Mouse (Mus musculus): ENCODE measurements around the gene Nploc4. TPM values are rescaled to one million over a fixed set of nuclear protein-coding genes. Genes with fewer than 3 reads are reported as not detected.
A peak's percentile ranks its signal among the peaks of the same experiment; 100 is the strongest.

The Nploc4 gene
- 10 to 100 TPM; 64.3 to 69.6 (median 65.8) TPM for total RNA-seq (2022)

DNA sequence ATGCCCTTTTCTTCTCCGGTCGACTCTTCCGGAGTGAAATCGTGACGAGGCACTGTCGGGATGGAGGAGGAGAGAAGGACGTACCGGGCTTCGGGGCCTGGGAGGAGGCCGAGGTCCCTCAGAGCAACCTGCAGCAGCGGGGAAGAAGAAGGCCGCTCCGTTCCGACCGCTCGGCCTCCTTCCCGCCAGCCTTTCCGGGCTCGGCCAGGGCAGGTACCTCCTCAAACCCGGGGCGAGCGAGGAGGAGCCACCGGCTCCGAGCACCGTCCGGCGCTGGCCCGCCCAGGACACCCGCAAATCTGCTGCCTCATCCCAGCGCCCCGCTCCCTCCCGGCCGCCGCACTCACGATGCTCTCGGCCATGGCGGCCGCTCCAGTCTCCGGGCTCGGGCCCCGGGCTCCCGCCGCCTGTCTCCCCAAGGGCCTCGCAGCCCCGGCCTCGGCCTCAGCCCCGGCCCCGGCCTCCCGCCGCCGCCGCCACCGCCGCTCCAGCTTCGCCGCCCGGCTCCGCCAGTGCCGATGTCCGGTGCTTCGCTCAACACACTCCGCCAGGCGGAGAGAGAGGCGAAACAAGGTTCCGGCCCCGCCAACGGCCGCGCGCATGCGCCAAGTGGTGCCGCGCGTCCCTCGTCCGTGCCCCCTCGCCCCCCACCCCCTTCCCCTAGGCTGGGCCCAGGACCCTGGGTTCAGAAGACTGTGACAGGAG, at the start of gene Nploc4:
Nploc4 (minus strand) TSS at position 557 of the 705 bp plus-strand sequence.
- peak; percentile 85 for DNase-seq (ENCODE audit: low spot score)

DNA sequence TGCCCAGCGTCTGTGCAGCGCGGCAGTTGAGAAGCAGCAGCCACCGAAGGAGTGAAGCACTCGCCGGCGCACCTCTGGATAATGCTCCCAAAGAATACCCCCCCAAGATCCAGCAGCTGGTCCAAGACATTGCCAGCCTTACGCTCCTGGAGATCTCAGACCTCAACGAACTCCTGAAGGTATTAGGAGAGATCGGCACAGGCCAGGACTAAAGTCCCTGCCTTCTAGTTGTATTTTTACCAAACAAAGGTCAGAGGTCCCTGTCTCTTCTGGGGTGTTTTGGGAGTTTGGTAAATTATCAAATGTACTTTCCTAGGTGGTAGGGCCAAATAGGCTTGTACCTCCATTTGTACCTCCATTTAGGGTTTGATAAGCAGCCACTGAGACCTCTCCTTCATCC, 47.7 kb upstream of the Nploc4 start:
- no peak for DNase-seq (ENCODE audit: low spot score)

- peak; percentile 91 for DNase-seq (ENCODE audit: low spot score)
Measured at GRCm38 (mm10) chr11:120484265-120484981, 46.9 kb upstream of the Nploc4 start, which contains the start of gene Mrpl12. Mrpl12 (plus strand) TSS chr11:120484613.

DNA sequence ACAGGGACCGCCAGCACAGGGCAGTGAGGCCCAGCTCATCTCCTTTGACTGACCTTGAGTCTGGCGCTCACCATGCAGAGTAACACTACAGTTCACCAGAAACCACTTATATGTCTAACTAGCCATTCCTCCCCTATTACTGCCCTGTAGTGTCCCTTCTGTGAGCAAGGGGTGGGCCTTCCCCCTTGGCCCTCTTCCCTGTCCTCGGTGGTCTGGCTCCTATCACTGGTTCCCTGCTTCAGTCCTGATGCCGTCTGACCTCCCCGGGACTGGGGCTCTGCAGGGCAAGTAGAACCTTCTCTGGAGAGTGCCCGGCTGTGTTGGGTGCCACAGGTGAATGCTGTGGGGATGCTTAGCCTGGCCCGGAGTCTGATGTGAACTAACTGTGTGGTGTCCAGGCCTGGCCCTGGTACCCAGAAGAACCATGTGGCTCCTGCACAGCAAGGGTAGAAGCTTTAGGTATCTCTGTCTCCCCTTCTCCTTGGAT, 46.0 kb upstream of the Nploc4 start:
- no peak for DNase-seq (ENCODE audit: low spot score)

GRCm38 (mm10) chr11:120472052-120472451, 34.5 kb upstream of the Nploc4 start:
- no peak for DNase-seq (ENCODE audit: low spot score)

GRCm38 (mm10) chr11:120467736-120468092, 30.2 kb upstream of the Nploc4 start:
- DNase-seq (ENCODE audit: low spot score) = no peak

DNA sequence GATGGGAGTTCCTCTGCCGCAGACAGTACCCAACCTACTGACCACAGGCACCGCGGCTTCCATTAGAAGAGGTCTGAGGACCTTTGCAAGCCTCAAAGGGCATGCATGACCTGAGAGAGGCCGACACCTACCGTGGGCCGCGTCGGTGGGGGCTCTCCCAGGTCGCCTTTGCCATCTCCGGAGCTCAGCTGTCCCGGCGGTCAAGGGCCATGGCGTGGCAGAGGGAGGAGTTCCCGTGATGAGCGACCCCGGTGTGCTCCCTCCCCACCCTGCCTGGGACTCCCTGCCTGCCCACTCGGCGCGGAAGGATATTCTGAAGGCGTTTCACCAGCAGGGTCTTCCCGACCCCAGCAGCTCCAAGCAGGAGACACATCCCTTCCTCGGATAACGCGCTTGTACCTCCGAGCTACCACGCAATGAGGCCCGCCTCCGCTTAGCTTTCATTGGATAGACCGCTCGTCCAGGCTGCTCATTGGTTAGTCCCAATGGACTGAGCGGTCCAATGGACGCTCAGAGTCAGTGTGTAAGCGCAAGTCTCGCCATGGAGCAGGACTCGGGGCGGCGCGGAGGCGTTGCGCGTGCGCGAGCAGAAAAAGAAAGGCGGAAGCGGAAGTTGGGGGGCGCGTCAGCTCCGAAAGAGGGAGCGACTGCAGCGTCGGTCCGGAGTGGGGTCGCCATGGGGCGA, 29.7 kb upstream of the Nploc4 start, which contains the start of gene Arl16:
Arl16 (minus strand) TSS at position 557 of the 685 bp plus-strand sequence.
- peak; percentile 93 for DNase-seq (ENCODE audit: low spot score)

GRCm38 (mm10) chr11:120465521-120465920, 28.0 kb upstream of the Nploc4 start:
- no peak for DNase-seq (ENCODE audit: low spot score)

GRCm38 (mm10) chr11:120464365-120464764, 26.9 kb upstream of the Nploc4 start:
- DNase-seq (ENCODE audit: low spot score) = no peak

DNA sequence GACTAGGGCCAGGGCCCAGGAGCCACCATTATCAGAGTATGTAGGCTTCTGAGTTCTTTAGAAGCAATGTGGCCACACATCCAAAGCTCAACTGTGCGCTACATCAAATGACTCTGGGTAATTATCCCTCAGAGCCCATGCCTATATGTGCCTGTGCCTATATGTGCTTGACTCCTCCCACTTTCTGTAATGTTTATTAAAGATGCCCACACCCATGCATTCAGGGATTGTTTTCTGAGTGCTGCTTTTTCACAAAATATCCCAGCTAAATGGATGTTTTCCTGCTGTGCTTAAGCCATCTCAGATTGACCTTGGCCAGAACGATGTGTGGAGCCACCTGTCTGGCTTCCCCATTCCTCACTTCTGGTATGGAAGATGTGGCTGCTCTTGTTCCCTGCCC, 26.0 kb upstream of the Nploc4 start:
- DNase-seq (ENCODE audit: low spot score) = no peak

- DNase-seq (ENCODE audit: low spot score) = no peak
Measured at GRCm38 (mm10) chr11:120458847-120459597, 21.5 kb upstream of the Nploc4 start.

DNA sequence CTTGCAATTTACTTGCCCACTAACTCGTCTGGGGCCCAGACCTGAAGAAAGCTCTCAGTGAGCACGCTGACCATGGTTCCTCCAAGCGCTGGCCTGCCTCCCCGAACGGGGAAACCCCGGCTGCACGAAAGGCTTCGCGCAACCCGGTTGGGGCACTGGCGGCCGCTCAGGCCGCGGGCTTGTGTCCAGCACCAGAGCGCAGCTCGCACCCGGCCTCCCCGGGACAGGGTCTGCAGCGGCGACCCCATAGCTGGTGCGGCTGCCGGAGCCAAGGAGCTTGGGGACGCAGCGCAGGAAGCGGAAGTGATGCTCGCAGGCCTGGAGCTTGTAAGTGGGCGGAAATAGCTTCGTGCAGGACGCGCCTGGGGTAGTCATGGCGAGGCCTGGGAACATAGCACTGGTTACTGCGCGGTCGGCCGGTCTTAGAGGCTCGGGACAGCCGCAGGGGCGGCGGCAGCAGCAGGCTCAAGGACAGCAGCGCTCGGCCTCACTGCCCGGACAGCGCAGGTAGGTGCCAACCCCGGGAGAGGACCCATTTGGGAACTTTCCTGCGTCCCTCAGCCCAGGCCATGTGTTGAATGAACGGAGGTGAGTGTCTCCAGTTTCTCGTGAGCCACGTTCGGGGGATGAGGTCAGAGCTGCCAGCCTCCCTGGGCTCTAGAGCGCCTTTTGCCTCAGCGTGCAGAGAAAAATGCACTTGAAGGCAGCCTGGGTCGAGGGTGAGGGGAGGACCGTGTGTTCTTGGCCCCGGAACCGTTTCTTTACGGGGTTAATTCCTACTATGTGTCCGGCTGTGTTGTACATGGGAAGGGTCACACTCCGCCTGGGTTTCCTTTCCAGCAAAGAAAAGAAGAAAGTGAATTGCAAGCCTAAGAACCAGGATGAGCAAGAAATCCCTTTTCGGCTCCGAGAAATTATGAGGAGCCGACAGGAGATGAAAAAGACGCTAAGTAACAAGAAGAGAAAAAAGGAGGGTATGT, 20.6 kb upstream of the Nploc4 start, which contains the start of the genes Oxld1 and Ccdc137:
Oxld1 (minus strand) TSS at position 297 of the 980 bp plus-strand sequence.
Ccdc137 (plus strand) TSS at position 344 of the 980 bp plus-strand sequence.
- DNase-seq (ENCODE audit: low spot score) = peak; percentile 81

DNA sequence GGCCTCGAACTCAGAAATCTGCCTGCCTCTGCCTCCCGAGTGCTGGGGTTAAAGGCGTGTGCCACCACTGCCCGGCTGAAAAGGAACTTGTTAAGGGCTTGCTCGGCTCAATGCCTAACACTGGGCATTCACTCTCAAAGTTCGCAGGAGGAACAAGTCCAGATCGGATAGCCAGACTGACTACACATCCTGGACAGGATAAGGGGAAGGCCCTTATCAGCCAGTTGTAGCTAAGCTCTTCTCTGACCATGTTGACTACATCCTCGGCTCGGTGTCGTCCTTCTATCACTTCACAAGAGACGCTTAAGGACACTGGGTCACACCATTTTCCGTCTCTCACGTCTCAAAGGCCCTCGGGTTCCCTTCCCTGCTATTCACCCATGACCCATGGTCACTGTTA, 19.9 kb upstream of the Nploc4 start:
- no peak for DNase-seq (ENCODE audit: low spot score)

DNA sequence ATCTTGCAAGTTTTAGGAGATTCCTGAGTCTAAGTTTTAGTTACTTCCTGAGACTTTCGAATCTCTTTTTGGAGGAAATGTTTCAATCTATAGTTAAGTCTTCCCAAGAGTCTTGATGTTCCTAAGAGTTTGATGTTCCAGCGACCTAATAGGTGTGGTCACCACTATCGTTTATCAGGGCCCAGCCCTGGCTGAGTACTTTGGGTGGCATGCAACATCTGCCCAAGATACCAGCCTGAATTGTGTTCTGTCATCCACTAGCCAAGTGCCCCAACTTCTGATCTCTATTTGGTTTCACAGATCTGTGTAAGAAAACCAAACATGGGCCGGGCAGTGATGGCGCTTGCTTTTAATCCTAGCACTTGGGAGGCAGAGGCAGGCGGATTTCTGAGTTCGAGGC, 17.9 kb upstream of the Nploc4 start:
- DNase-seq (ENCODE audit: low spot score) = no peak

- DNase-seq (ENCODE audit: low spot score) = no peak
Measured at GRCm38 (mm10) chr11:120454965-120455364, 17.5 kb upstream of the Nploc4 start.

DNA sequence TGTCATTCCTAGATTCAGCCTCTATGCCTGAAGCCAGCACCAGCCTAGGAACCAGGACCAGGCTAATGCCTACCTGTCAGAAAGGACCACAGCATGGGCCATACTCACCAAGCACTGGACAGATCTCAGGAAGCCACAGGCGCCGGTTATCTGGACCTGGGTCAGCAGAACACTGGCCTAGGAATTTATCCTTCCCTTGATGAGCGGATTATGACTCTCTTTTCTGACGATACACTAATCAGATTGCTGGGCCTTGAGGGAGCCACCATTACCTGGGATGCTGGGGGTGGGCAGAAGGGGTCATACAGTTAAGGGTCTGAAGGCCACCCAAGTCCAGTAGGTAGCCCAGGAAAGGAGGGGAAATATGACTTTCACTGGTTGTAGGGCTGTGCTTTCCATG, 15.8 kb upstream of the Nploc4 start, which contains the start of gene Pde6g:
Pde6g (minus strand) TSS at position 195 of the 400 bp plus-strand sequence.
- DNase-seq (ENCODE audit: low spot score) = no peak

DNA sequence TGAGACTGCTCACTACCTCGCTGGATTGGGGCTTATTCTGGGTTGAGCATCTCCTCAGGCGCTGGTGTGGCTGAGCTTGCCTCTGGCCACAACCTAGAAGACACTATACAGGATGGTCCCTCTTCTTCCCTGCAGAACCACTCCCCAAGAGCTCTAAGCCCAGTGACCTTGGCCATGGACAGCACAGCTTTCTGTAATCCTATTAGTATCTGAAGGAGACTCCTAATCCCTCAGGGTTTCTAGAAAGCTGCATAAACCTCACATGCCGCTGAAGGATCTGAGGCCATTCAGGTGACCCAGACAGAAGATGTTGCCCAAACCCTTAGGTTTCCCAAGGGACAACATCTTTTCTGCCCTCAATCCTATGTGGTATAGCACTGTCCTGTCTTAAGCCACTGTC, 14.7 kb upstream of the Nploc4 start:
- no peak for DNase-seq (ENCODE audit: low spot score)

DNA sequence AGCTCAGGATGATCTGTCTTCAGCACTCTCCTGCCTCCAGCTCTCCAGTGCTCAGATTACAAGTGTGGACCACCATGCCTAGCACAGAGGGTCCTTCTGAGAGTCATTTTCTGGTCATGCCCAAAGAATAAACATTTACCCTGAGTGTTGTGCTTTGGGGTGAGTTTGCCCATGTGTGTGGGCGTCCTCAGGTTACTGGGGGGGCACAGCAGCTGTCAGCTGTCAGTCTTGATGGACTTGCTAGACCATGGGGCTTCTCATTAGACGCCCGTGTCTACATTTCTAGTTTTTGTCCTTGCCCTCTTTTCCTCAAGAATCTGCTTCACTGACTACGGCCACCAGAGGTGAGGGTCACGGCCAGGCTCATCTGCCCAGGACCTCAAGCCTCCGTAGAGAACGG, 9.7 kb upstream of the Nploc4 start:
- no peak for DNase-seq (ENCODE audit: low spot score)

DNA sequence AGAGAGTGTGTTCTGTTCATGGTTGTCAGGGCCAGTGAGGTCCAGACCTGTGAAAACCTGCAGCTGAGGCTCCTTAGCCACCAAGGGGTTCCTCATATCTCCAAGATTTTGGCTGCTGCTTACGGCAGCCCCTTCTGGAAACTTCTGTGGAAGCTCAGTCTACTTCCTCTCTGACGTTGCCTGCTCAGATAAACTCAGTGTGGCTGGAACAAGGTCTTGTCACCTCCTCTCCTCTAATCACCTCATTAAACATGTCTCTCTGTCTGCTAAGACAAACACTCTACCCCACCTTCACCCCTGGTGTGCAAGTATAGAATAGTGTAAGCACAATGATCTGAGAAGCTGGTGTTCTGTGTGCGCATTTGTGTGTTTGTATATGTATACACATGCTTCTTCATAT, 8.0 kb upstream of the Nploc4 start:
- no peak for DNase-seq (ENCODE audit: low spot score)

DNA sequence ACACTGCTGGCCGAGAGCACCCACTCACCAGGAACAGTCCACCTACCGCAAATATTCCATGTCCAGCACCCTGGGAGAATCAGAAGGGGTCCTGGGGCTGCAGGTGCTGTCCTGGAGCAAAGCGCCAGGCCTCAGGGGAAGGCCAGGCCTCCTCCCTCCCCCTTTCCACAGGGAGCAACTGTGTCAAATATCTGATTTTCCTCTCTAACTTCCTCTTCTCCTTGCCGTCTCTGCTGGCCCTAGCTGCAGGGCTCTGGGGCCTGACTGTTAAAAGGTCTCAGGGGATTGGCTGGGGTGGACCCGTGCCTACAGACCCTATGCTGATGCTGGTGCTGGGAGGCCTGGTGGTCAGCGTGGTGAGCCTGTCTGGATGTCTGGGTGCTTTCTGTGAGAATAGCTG, 6.6 kb upstream of the Nploc4 start:
- no peak for DNase-seq (ENCODE audit: low spot score)

All from heart, adult 8-10 months (tissue).